Mouse (Mus musculus): ENCODE results near the gene Izumo4. TPM values are rescaled to one million over a fixed set of nuclear protein-coding genes. Genes with fewer than 3 reads are reported as not detected.

Gene Izumo4
- not detected for polyA plus RNA-seq (2014; fragmentation: Illumina TruSeq; extraction: RNeasy Lipid Tissue Mini Kit (QIAGEN cat#74804); ENCODE audit: low replicate concordance)

DNA sequence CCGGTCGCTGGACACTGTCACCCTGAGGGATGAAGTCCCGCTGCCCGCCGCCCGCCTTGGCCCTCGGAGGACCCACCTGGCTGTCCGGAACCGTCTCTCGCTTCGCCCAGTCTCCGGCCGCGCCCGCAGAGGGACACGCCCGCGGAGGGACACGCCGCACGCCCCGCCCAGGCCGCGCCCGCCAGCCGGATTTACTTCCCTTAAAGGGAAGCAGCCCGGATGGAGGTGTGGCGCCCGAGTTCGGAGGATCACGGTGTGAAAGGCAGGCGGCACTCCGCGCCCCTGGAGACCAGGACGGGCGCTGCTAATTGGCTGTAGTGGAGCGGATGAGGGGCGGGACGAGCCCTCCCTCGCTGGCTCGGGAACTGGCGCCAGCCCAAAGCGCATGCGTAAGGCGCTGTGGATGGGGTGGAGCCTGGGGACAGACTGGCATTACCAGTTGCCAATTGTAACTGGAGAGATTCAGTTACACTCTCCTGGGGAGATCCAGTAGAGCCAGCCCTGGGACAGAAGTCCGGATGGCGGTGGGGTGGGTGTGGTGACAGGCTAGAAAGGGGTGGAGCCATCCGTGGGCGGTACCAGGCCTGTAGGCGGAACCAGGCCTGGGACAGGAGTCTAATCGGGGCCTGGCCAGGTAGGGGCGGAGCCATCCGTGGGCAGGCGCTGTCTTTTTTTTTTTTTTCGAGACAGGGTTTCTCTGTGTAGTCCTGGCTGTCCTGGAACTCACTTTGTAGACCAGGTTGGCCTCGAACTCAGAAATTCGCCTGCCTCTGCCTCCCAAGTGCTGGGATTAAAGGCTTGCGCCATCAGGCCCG lies at the start of gene Izumo4, which contains the start of gene Mob3a:
Izumo4 (plus strand) TSS at position 464 of the 815 bp plus-strand sequence.
Mob3a (minus strand) TSS at position 257 of the 815 bp plus-strand sequence.

GRCm38 (mm10) chr10:80656863-80657623 lies 44.9 kb upstream of the Izumo4 start, which contains the start of gene Btbd2:
Gene Btbd2 (minus strand): TSS chr10:80657071.

GRCm38 (mm10) chr10:80677942-80678436 lies 24.0 kb upstream of the Izumo4 start, which contains the start of gene Mknk2:
Gene Mknk2 (minus strand): TSS chr10:80678112.

GRCm38 (mm10) chr10:80742180-80742978 lies 40.4 kb downstream of the Izumo4 start, which contains the start of gene Ap3d1:
Gene Ap3d1 (minus strand): TSS chr10:80742264.

DNA sequence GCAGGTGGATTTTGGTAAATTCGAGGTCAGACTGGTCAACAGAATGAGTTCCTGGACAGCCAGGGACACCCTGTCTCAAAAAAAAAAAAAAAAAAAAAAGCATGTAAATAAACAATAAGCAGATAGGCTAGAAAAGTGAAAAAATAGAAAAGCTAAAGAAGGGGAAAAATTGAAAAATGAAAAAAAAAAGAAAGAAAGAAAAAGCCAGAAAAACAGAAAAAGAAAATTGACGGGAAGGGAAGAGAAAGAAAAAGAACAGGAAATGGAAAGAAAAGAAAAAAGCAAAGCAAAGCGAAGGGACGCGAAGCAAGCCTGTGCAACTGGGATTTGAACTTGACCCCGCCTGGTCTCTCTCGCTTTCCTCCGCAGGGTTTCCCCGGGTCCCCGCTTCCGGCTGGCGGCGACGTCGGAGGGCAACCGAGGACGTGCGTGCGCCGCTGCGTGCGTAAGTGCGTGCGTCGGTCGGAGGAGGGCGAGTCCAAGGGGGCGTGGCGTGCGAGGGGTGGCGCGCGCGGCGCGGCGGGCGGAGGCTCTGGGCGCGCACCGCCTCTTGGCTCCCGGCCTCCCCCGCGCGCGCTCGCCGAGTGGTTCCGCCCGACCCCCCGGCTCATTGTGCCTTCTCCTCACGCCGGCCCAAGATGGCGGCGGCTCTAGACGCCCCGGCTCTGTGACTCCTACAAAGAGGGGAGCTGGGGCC lies 52.8 kb downstream of the Izumo4 start, which contains the start of gene Dot1l:
Dot1l (plus strand) TSS at position 613 of the 697 bp plus-strand sequence.

Other genes with a start within 250 kb of the Izumo4 start
- 0.11 TPM for gene Onecut3, start 207.3 kb upstream of the Izumo4 start, polyA plus RNA-seq (2014; fragmentation: Illumina TruSeq; extraction: RNeasy Lipid Tissue Mini Kit (QIAGEN cat#74804); ENCODE audit: low replicate concordance)
- gene Atp8b3, start 163.1 kb upstream of the Izumo4 start, polyA plus RNA-seq (2014; fragmentation: Illumina TruSeq; extraction: RNeasy Lipid Tissue Mini Kit (QIAGEN cat#74804); ENCODE audit: low replicate concordance), result not detected
- 0.15 TPM for gene Rexo1, start 140.6 kb upstream of the Izumo4 start, polyA plus RNA-seq (2014; fragmentation: Illumina TruSeq; extraction: RNeasy Lipid Tissue Mini Kit (QIAGEN cat#74804); ENCODE audit: low replicate concordance)
- 1.0 TPM for gene Klf16, start 124.9 kb upstream of the Izumo4 start, polyA plus RNA-seq (2014; fragmentation: Illumina TruSeq; extraction: RNeasy Lipid Tissue Mini Kit (QIAGEN cat#74804); ENCODE audit: low replicate concordance)
- gene Abhd17a, start 111.8 kb upstream of the Izumo4 start, polyA plus RNA-seq (2014; fragmentation: Illumina TruSeq; extraction: RNeasy Lipid Tissue Mini Kit (QIAGEN cat#74804); ENCODE audit: low replicate concordance), result not detected
- gene Scamp4, start 99.3 kb upstream of the Izumo4 start, polyA plus RNA-seq (2014; fragmentation: Illumina TruSeq; extraction: RNeasy Lipid Tissue Mini Kit (QIAGEN cat#74804); ENCODE audit: low replicate concordance), result 1.3 TPM
- not detected for gene Adat3, start 99.3 kb upstream of the Izumo4 start, polyA plus RNA-seq (2014; fragmentation: Illumina TruSeq; extraction: RNeasy Lipid Tissue Mini Kit (QIAGEN cat#74804); ENCODE audit: low replicate concordance)
- not detected for gene Gm49322, start 96.2 kb upstream of the Izumo4 start, polyA plus RNA-seq (2014; fragmentation: Illumina TruSeq; extraction: RNeasy Lipid Tissue Mini Kit (QIAGEN cat#74804); ENCODE audit: low replicate concordance)
- 0.41 TPM for gene Csnk1g2, start 79.3 kb upstream of the Izumo4 start, polyA plus RNA-seq (2014; fragmentation: Illumina TruSeq; extraction: RNeasy Lipid Tissue Mini Kit (QIAGEN cat#74804); ENCODE audit: low replicate concordance)
- 0.19 TPM for gene Btbd2, start 45.1 kb upstream of the Izumo4 start, polyA plus RNA-seq (2014; fragmentation: Illumina TruSeq; extraction: RNeasy Lipid Tissue Mini Kit (QIAGEN cat#74804); ENCODE audit: low replicate concordance)
- gene Mknk2, start 24.1 kb upstream of the Izumo4 start, polyA plus RNA-seq (2014; fragmentation: Illumina TruSeq; extraction: RNeasy Lipid Tissue Mini Kit (QIAGEN cat#74804); ENCODE audit: low replicate concordance), result 0.56 TPM
- gene Mob3a, start 207 bp upstream of the Izumo4 start, polyA plus RNA-seq (2014; fragmentation: Illumina TruSeq; extraction: RNeasy Lipid Tissue Mini Kit (QIAGEN cat#74804); ENCODE audit: low replicate concordance), result 2.5 TPM
- gene Ap3d1, start 40.1 kb downstream of the Izumo4 start, polyA plus RNA-seq (2014; fragmentation: Illumina TruSeq; extraction: RNeasy Lipid Tissue Mini Kit (QIAGEN cat#74804); ENCODE audit: low replicate concordance), result 7.6 TPM
- gene Dot1l, start 53.0 kb downstream of the Izumo4 start, polyA plus RNA-seq (2014; fragmentation: Illumina TruSeq; extraction: RNeasy Lipid Tissue Mini Kit (QIAGEN cat#74804); ENCODE audit: low replicate concordance), result 4.4 TPM
- gene Sf3a2, start 96.0 kb downstream of the Izumo4 start, polyA plus RNA-seq (2014; fragmentation: Illumina TruSeq; extraction: RNeasy Lipid Tissue Mini Kit (QIAGEN cat#74804); ENCODE audit: low replicate concordance), result 1.9 TPM
- not detected for gene Plekhj1, start 96.4 kb downstream of the Izumo4 start, polyA plus RNA-seq (2014; fragmentation: Illumina TruSeq; extraction: RNeasy Lipid Tissue Mini Kit (QIAGEN cat#74804); ENCODE audit: low replicate concordance)
- gene Amh, start 103.1 kb downstream of the Izumo4 start, polyA plus RNA-seq (2014; fragmentation: Illumina TruSeq; extraction: RNeasy Lipid Tissue Mini Kit (QIAGEN cat#74804); ENCODE audit: low replicate concordance), result not detected
- not detected for gene Jsrp1, start 111.3 kb downstream of the Izumo4 start, polyA plus RNA-seq (2014; fragmentation: Illumina TruSeq; extraction: RNeasy Lipid Tissue Mini Kit (QIAGEN cat#74804); ENCODE audit: low replicate concordance)
- 174 TPM for gene Oaz1, start 124.5 kb downstream of the Izumo4 start, polyA plus RNA-seq (2014; fragmentation: Illumina TruSeq; extraction: RNeasy Lipid Tissue Mini Kit (QIAGEN cat#74804); ENCODE audit: low replicate concordance)
- not detected for gene Lingo3, start 141.9 kb downstream of the Izumo4 start, polyA plus RNA-seq (2014; fragmentation: Illumina TruSeq; extraction: RNeasy Lipid Tissue Mini Kit (QIAGEN cat#74804); ENCODE audit: low replicate concordance)
- not detected for gene Lsm7, start 153.0 kb downstream of the Izumo4 start, polyA plus RNA-seq (2014; fragmentation: Illumina TruSeq; extraction: RNeasy Lipid Tissue Mini Kit (QIAGEN cat#74804); ENCODE audit: low replicate concordance)
- gene Sppl2b, start 153.1 kb downstream of the Izumo4 start, polyA plus RNA-seq (2014; fragmentation: Illumina TruSeq; extraction: RNeasy Lipid Tissue Mini Kit (QIAGEN cat#74804); ENCODE audit: low replicate concordance), result 0.11 TPM
- gene Tmprss9, start 169.7 kb downstream of the Izumo4 start, polyA plus RNA-seq (2014; fragmentation: Illumina TruSeq; extraction: RNeasy Lipid Tissue Mini Kit (QIAGEN cat#74804); ENCODE audit: low replicate concordance), result not detected
- gene Timm13, start 198.8 kb downstream of the Izumo4 start, polyA plus RNA-seq (2014; fragmentation: Illumina TruSeq; extraction: RNeasy Lipid Tissue Mini Kit (QIAGEN cat#74804); ENCODE audit: low replicate concordance), result not detected
- gene Lmnb2, start 216.1 kb downstream of the Izumo4 start, polyA plus RNA-seq (2014; fragmentation: Illumina TruSeq; extraction: RNeasy Lipid Tissue Mini Kit (QIAGEN cat#74804); ENCODE audit: low replicate concordance), result 0.45 TPM
- gene Gadd45b, start 227.9 kb downstream of the Izumo4 start, polyA plus RNA-seq (2014; fragmentation: Illumina TruSeq; extraction: RNeasy Lipid Tissue Mini Kit (QIAGEN cat#74804); ENCODE audit: low replicate concordance), result 9.7 TPM

Measured in small intestine, adult 10 weeks (tissue).